Mouse (Mus musculus) C2C12 (cell line): Measurements from ENCODE around the gene Ppp1r18. TPM values are rescaled to one million over a fixed set of nuclear protein-coding genes. Genes with fewer than 3 reads are reported as not detected.
A peak's percentile ranks its signal among the peaks of the same experiment; 100 is the strongest.

Experiments used
- H3K27me3 ChIP-seq: one replicate; pipeline ENCODE4 v1.6.1; 2011; ENCODE audit not compliant: control insufficient read depth, insufficient read depth, insufficient read length
- H3K36me3 ChIP-seq: one replicate; pipeline ENCODE4 v1.6.1; 2011; ENCODE audit not compliant: control insufficient read depth, insufficient read depth
- H3K4me3 ChIP-seq: one replicate; pipeline ENCODE4 v1.5.1; 2011; ENCODE audit warnings: mild to moderate bottlenecking, control low read depth; ENCODE audit not compliant: poor library complexity, insufficient read depth, severe bottlenecking
- H3K79me2 ChIP-seq: one replicate; pipeline ENCODE4 v1.6.1; 2011; ENCODE audit not compliant: control insufficient read depth, insufficient read depth
- H3K79me3 ChIP-seq: one replicate; pipeline ENCODE4 v1.6.1; 2011; ENCODE audit warnings: low read depth, control low read depth
- H3ac ChIP-seq: one replicate; pipeline ENCODE3; 2011; ENCODE audit warnings: low read depth; ENCODE audit not compliant: control insufficient read depth, insufficient read length
- CEBPB ChIP-seq: IDR thresholded peaks from one replicate; pipeline ENCODE4 v1.6.1; 2011; ENCODE audit warnings: low read depth, mild to moderate bottlenecking, control low read depth, moderate library complexity
- CTCF ChIP-seq: IDR thresholded peaks from one replicate; pipeline ENCODE4 v1.5.1; 2011; ENCODE audit not compliant: control insufficient read depth, insufficient read depth, insufficient read length
- FOSL1 ChIP-seq: IDR thresholded peaks from one replicate; pipeline ENCODE4 v1.8.0; 2011; ENCODE audit warnings: mild to moderate bottlenecking, low read length; ENCODE audit not compliant: poor library complexity, insufficient read depth, severe bottlenecking
- MAX ChIP-seq: IDR thresholded peaks from one replicate; pipeline ENCODE4 v1.6.1; 2011; ENCODE audit warnings: mild to moderate bottlenecking, control low read depth
- MYOD1 ChIP-seq: IDR thresholded peaks from one replicate; pipeline ENCODE4 v1.6.1; 2011; ENCODE audit warnings: low read depth; ENCODE audit not compliant: control insufficient read depth, insufficient read length
- MYOG ChIP-seq: IDR thresholded peaks from one replicate; pipeline ENCODE4 v1.6.1; 2011; ENCODE audit not compliant: control insufficient read depth, insufficient read length; ENCODE audit errors: extremely low read depth
- USF1 ChIP-seq: IDR thresholded peaks from one replicate; pipeline ENCODE4 v1.6.1; 2011; ENCODE audit warnings: low read depth, mild to moderate bottlenecking, control low read depth, moderate library complexity
- long read RNA-seq, 2 experiments: library from polyadenylated mRNA; unstranded; transcript quantifications; one replicate each; pipeline ENCODE4 v2.0.0; 2019 to 2020
- polyA plus RNA-seq: library from polyadenylated mRNA; unstranded; fragments of >200 nt; fragmentation: generic; extraction: Trizol; gene quantifications from one replicate; pipeline ENCODE4 v1.2.1, GENCODE M21; 2012; ENCODE audit warnings: missing spikeins

Gene Ppp1r18
- polyA plus RNA-seq, result 84.2 TPM
- long read RNA-seq, experiment 1, partial matches to known transcripts, result 3 of 9 reads
- long read RNA-seq, experiment 1, other reads (novel, unspliced or antisense), result 3 of 9 reads
- long read RNA-seq, experiment 2, transcript Ppp1r18-205 (3 exons, 3,185 nt), result major isoform, 40 of 56 reads
- long read RNA-seq, experiment 2, transcript Ppp1r18-202 (4 exons, 2,743 nt), result minor isoform, 10 of 56 reads
- long read RNA-seq, experiment 2, partial matches to known transcripts, result 0 of 56 reads
- long read RNA-seq, experiment 2, other reads (novel, unspliced or antisense), result 5 of 56 reads

DNA sequence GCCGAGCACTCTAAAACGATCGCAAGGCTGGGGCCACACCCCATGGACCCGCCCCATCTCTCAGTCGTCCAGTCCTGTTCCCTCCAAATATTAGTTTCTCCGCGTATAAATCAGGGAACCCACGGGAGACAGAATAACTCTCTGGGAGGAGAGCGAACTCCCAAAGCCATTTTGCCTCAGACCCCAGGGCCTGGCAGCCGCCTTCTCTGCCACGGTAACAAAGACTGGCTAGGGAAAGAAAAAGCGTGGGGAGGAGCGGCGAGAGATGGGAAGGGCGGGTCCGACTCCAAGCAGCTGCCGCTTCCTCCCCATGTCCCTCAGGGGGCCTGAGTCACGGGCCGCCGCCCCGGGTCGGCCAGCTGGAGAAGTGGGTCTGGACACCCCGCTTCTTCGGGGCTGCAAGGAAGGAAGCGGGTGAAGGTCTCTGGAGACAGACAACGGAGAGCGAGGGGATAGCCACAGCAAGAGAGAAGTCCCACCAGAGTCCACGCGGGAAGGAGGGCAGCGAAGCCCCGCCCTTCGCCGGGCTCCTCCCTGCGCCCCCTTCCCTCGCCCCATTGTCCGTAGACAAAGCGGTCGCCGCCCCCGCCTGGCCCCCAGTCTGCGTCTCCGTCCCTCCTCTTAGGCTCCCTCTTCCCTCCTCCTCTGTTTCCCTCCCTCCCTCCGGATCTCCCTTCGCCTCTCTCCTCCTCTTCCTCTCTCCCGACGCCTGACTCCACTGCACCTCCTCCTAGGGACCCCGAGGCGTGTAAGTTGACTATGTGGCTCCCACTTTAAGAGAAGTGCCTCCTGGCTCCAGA lies at the start of gene Ppp1r18:
Ppp1r18 (plus strand) TSS at position 113 of the 800 bp plus-strand sequence.
- TF ChIP-seq CTCF (no peak), CEBPB (no peak), FOSL1 (no peak), MAX (peak; percentile 11), MYOD1 (peak; percentile 67), MYOG (no peak), USF1 (no peak)
- H3ac ChIP-seq, result peak within 1 kb of the TSS; percentile 88
- H3K27me3 ChIP-seq, result no peaks in the 10 kb centered on the region
- peaks cover 41% of the 10 kb centered on the region for H3K79me3 ChIP-seq
- H3K79me2 ChIP-seq, result peaks cover 69% of the 10 kb centered on the region
- H3K4me3 ChIP-seq, result peak within 1 kb of the TSS; percentile 92
- H3K36me3 ChIP-seq, result peaks cover 27% of the 10 kb centered on the region

DNA sequence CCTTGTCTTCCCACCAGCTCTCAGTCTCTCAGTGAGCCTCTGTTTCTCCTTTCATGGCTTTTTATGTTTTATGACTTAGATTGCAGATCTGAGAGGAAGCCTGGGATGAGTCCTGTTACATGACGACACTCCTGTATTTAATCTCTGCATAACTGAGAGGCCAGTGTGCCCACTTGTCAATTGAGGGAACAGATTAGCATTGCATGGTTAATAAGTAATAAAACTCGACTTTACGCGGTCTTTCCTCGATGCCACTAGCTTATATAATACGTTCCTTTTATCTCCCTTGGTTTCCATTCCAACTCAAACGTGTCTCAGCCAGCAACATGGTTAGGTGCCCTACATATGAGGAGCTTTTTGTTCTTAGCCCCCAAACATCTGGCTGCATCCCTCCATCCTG lies 49.6 kb upstream of the Ppp1r18 start:
- H3K27me3 ChIP-seq, result no peaks in the 10 kb centered on the region
- H3ac ChIP-seq, result no peak overlapping the region
- H3K4me3 ChIP-seq, result no peak overlapping the region
- no peaks in the 10 kb centered on the region for H3K36me3 ChIP-seq
- H3K79me3 ChIP-seq, result no peaks in the 10 kb centered on the region
- TF ChIP-seq CTCF, result no peak
- no peak for TF ChIP-seq MYOG
- no peaks in the 10 kb centered on the region for H3K79me2 ChIP-seq

DNA sequence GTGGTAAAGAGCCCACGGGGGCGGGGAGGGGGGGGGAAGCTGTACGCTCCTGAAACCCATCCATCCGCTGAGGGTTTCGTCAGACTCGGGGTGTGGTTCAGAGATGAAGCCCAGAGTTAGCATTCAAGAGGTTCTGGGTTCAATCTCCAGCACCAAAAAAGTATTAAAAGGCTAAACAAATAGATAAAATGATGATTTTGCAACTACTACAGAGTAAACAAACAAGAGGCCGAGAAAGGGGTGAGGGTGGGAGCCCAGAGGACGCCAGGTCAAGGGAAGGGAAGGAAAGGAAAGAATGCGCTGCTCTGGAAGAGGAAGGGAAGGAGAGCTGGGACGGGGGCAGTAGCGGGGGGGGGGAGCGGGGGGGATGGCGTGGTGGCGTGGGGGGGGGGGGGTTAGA lies 48.7 kb upstream of the Ppp1r18 start:
- Histone ChIP-seq H3K4me3 (no peak overlapping the region), H3ac (no peak overlapping the region), H3K79me3 (peaks cover 2% of the 10 kb centered on the region), H3K79me2 (peaks cover 2% of the 10 kb centered on the region), H3K36me3 (no peaks in the 10 kb centered on the region), H3K27me3 (no peaks in the 10 kb centered on the region)
- TF ChIP-seq MYOD1 (no peak), MAX (no peak), CEBPB (no peak), MYOG (no peak), CTCF (no peak), FOSL1 (no peak), USF1 (no peak)

DNA sequence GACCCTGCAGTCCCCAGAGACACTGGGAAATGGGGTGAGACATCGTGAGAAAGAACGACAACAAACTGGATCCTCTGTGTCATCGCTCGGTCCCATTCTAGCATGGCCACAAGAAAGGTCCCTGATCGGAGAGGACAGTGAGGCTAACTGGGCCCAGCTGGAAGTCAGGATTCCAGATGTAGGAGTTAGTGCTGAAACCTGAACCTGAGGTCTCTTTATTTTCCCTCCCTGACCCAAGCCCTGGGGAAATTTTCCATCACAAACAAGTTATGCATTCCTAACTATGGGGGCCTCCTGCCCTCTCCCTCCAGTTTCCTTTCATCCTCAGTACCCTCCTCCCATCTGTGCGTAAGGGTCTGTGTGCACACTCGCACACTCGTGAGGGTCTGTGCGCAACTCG lies 48.2 kb upstream of the Ppp1r18 start:
- H3ac ChIP-seq, result no peak overlapping the region
- H3K36me3 ChIP-seq, result no peaks in the 10 kb centered on the region
- peaks cover 7% of the 10 kb centered on the region for H3K79me3 ChIP-seq
- peaks cover 7% of the 10 kb centered on the region for H3K79me2 ChIP-seq
- H3K27me3 ChIP-seq, result no peaks in the 10 kb centered on the region
- TF ChIP-seq MAX (no peak), USF1 (no peak), CEBPB (no peak), FOSL1 (no peak), MYOG (no peak), CTCF (no peak), MYOD1 (no peak)
- H3K4me3 ChIP-seq, result no peak overlapping the region

DNA sequence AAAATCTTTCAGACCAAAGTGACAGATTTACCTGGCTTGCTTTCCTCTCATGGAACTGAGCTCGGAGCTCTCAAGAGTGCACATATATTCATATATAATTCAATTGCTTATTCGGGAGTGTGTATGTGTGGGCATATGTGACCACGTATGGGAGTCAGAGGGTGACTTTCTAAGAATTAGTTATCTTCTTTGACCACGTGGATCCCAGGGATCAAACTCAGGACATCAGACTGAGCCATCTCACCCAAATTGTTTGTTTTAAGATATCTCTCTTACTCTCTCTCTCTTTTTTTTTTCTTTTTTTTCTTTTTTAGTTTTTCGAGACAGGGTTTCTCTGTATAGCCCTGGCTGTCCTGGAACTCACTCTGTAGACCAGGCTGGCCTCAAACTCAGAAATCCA lies 45.3 kb upstream of the Ppp1r18 start:
- TF ChIP-seq FOSL1 (no peak), MAX (no peak)
- Histone ChIP-seq H3ac (no peak overlapping the region), H3K79me3 (peaks cover 13% of the 10 kb centered on the region)

More for the DNA sequence above, 45.3 kb upstream of the Ppp1r18 start:
- no peaks in the 10 kb centered on the region for H3K36me3 ChIP-seq
- H3K27me3 ChIP-seq, result no peaks in the 10 kb centered on the region
- H3K4me3 ChIP-seq, result no peak overlapping the region
- peaks cover 17% of the 10 kb centered on the region for H3K79me2 ChIP-seq
